Mouse (Mus musculus): ENCODE results near the gene Grm5. TPM values are rescaled to one million over a fixed set of nuclear protein-coding genes. Genes with fewer than 3 reads are reported as not detected.

Gene Grm5
- polyA plus RNA-seq, 1 experiment from 2014 or later = not detected

GRCm38 (mm10) chr7:88027411-88028132 is 443.6 kb downstream of the Grm5 start:
- Histone ChIP-seq H3K36me3 (ENCODE audit: inconsistent target) (no peaks in the 10 kb centered on the region), H3K79me2 (ENCODE audit: inconsistent target) (no peaks in the 10 kb centered on the region), H3K27ac (no peak overlapping the region), H3K4me3 (ENCODE audit: inconsistent target) (no peak overlapping the region)
- WGBS (ENCODE audit: missing documents) = 74% methylated on average over 3 of the region's 3 CpGs

GRCm38 (mm10) chr7:88047366-88047765 is 463.4 kb downstream of the Grm5 start:
- Histone ChIP-seq H3K36me3 (ENCODE audit: inconsistent target) (no peaks in the 10 kb centered on the region), H3K79me2 (ENCODE audit: inconsistent target) (no peaks in the 10 kb centered on the region), H3K27ac (no peak overlapping the region), H3K4me3 (ENCODE audit: inconsistent target) (no peak overlapping the region)

GRCm38 (mm10) chr7:88054224-88054938 is 470.4 kb downstream of the Grm5 start:
- H3K79me2 ChIP-seq (ENCODE audit: inconsistent target) = no peaks in the 10 kb centered on the region
- no peaks in the 10 kb centered on the region for H3K36me3 ChIP-seq (ENCODE audit: inconsistent target)
- 50% methylated on average over 1 of the region's 1 CpGs for WGBS (ENCODE audit: missing documents)
- no peak overlapping the region for H3K27ac ChIP-seq
- no peak overlapping the region for H3K4me3 ChIP-seq (ENCODE audit: inconsistent target)

GRCm38 (mm10) chr7:88056438-88056837 is 472.5 kb downstream of the Grm5 start:
- WGBS (ENCODE audit: missing documents) = 94% methylated on average over 2 of the region's 2 CpGs
- H3K4me3 ChIP-seq (ENCODE audit: inconsistent target) = no peak overlapping the region

GRCm38 (mm10) chr7:88091115-88091514 is 507.1 kb downstream of the Grm5 start:
- no peak overlapping the region for H3K27ac ChIP-seq
- H3K36me3 ChIP-seq (ENCODE audit: inconsistent target) = no peaks in the 10 kb centered on the region
- no peaks in the 10 kb centered on the region for H3K79me2 ChIP-seq (ENCODE audit: inconsistent target)
- H3K4me3 ChIP-seq (ENCODE audit: inconsistent target) = no peak overlapping the region

More at GRCm38 (mm10) chr7:88056438-88056837, 472.5 kb downstream of the Grm5 start:
- H3K27ac ChIP-seq = no peak overlapping the region
- no peaks in the 10 kb centered on the region for H3K79me2 ChIP-seq (ENCODE audit: inconsistent target)
- no peaks in the 10 kb centered on the region for H3K36me3 ChIP-seq (ENCODE audit: inconsistent target)

GRCm38 (mm10) chr7:88096536-88097107 is 512.7 kb downstream of the Grm5 start:
- Histone ChIP-seq H3K27ac (no peak overlapping the region), H3K79me2 (ENCODE audit: inconsistent target) (no peaks in the 10 kb centered on the region), H3K4me3 (ENCODE audit: inconsistent target) (no peak overlapping the region), H3K36me3 (ENCODE audit: inconsistent target) (no peaks in the 10 kb centered on the region)
- 20% methylated on average over 1 of the region's 1 CpGs for WGBS (ENCODE audit: missing documents)

- Histone ChIP-seq H3K36me3 (ENCODE audit: inconsistent target) (no peaks in the 10 kb centered on the region), H3K4me3 (ENCODE audit: inconsistent target) (no peak overlapping the region), H3K79me2 (ENCODE audit: inconsistent target) (no peaks in the 10 kb centered on the region), H3K27ac (no peak overlapping the region)
- 0% methylated on average over 1 of the region's 1 CpGs for WGBS (ENCODE audit: missing documents)
These were observed 513.7 kb downstream of the Grm5 start for GRCm38 (mm10) chr7:88097715-88098114.

- 38% methylated on average over 6 of the region's 6 CpGs for WGBS (ENCODE audit: missing documents)
- Histone ChIP-seq H3K36me3 (ENCODE audit: inconsistent target) (no peaks in the 10 kb centered on the region), H3K4me3 (ENCODE audit: inconsistent target) (no peak overlapping the region), H3K79me2 (ENCODE audit: inconsistent target) (no peaks in the 10 kb centered on the region), H3K27ac (no peak overlapping the region)
These were observed 532.9 kb downstream of the Grm5 start for GRCm38 (mm10) chr7:88116724-88117409.

- Histone ChIP-seq H3K4me3 (ENCODE audit: inconsistent target) (no peak overlapping the region), H3K27ac (no peak overlapping the region), H3K36me3 (ENCODE audit: inconsistent target) (no peaks in the 10 kb centered on the region), H3K79me2 (ENCODE audit: inconsistent target) (no peaks in the 10 kb centered on the region)
- WGBS (ENCODE audit: missing documents) = 75% methylated on average over 8 of the region's 8 CpGs
These were observed 544.3 kb downstream of the Grm5 start for GRCm38 (mm10) chr7:88128080-88128848.

GRCm38 (mm10) chr7:88129536-88130487 is 545.8 kb downstream of the Grm5 start:
- WGBS (ENCODE audit: missing documents) = 28% methylated on average over 39 of the region's 41 CpGs
- Histone ChIP-seq H3K27ac (no peak overlapping the region), H3K79me2 (ENCODE audit: inconsistent target) (no peaks in the 10 kb centered on the region), H3K36me3 (ENCODE audit: inconsistent target) (no peaks in the 10 kb centered on the region), H3K4me3 (ENCODE audit: inconsistent target) (no peak overlapping the region)

GRCm38 (mm10) chr7:88130488-88130849 is 546.5 kb downstream of the Grm5 start:
- H3K4me3 ChIP-seq (ENCODE audit: inconsistent target) = no peak overlapping the region
- H3K79me2 ChIP-seq (ENCODE audit: inconsistent target) = no peaks in the 10 kb centered on the region
- H3K36me3 ChIP-seq (ENCODE audit: inconsistent target) = no peaks in the 10 kb centered on the region
- no peak overlapping the region for H3K27ac ChIP-seq
- WGBS (ENCODE audit: missing documents) = 50% methylated on average over 22 of the region's 22 CpGs

- Histone ChIP-seq H3K79me2 (ENCODE audit: inconsistent target) (no peaks in the 10 kb centered on the region), H3K27ac (no peak overlapping the region), H3K36me3 (ENCODE audit: inconsistent target) (no peaks in the 10 kb centered on the region), H3K4me3 (ENCODE audit: inconsistent target) (no peak overlapping the region)
- 77% methylated on average over 1 of the region's 1 CpGs for WGBS (ENCODE audit: missing documents)
These were observed 575.7 kb downstream of the Grm5 start for GRCm38 (mm10) chr7:88159542-88160241.

GRCm38 (mm10) chr7:88161586-88161985 is 577.6 kb downstream of the Grm5 start:
- H3K79me2 ChIP-seq (ENCODE audit: inconsistent target) = no peaks in the 10 kb centered on the region
- no peak overlapping the region for H3K4me3 ChIP-seq (ENCODE audit: inconsistent target)
- no peaks in the 10 kb centered on the region for H3K36me3 ChIP-seq (ENCODE audit: inconsistent target)
- no peak overlapping the region for H3K27ac ChIP-seq
- WGBS (ENCODE audit: missing documents) = 88% methylated on average over 2 of the region's 2 CpGs
